In the genomic region with DNA sequence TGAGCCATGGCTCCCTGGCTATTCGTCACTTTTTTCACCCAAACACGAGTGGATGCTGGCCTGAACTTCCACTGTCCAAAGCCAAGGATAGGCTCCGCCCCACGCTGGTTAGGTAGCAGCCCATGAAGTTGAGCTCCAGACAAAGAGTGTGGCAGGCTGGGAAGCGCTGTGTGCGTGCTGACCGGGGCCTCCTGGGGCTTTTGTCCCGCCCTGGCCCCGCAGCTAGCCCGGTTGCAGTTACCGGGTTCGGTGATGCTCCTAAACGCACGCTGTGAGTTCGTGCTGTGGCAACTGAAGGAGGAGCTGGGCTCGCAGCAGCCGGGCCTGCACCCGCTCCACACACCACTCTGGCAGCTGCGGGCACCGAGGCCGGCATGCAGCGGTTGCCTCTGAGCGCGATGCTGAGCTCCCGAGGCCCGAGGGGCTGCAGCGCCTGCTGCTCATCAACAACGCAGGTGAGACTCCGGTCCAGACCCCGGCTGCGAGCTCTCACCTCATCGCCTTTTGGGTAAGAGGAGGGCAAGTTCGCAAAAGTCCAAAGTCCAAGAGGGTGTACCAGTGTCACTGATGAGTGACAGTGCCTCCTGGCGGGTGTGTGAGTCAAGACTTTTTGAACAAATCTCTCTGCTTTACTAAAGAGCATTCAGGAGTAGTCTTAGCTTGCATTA, we compare ENCODE assay signal across 8 mouse cellular contexts. TPM values are rescaled to one million over a fixed set of nuclear protein-coding genes. Genes with fewer than 3 reads are reported as not detected.
DNase-seq lines count a peak whose midpoint lies in the region; TF ChIP-seq lines count a peak whose summit lies in the region.

No protein-coding gene starts in this region.

- H3K27ac ChIP-seq in olfactory bulb, adult 2 months (ENCODE audit: insufficient read depth, low read depth, low read length): no peak overlapping the region

- WGBS in lung, adult 2 months: 5% methylated on average over 34 of the region's 34 CpGs
- 5% methylated on average over 34 of the region's 34 CpGs for WGBS in olfactory bulb, adult 2 months

- H3K4me1 ChIP-seq in lung, adult 2 months (ENCODE audit: control insufficient read depth, insufficient read depth, low read length): peaks cover 5% of the 10 kb centered on the region; the same call in 1 of the 2 replicates
- peaks cover 8% of the 10 kb centered on the region for H3K4me1 ChIP-seq in olfactory bulb, adult 2 months (ENCODE audit: control insufficient read depth, insufficient read depth, low read length)

- TF ChIP-seq CTCF in lung, adult 2 months (IDR thresholded peaks at IDR 0.05; ENCODE audit: insufficient read depth, low read length): peak; percentile 47
- TF ChIP-seq CTCF in olfactory bulb, adult 2 months (IDR thresholded peaks at IDR 0.05; ENCODE audit: insufficient read depth, low read depth, low read length): no peak

- H3K4me3 ChIP-seq in lung, adult 2 months (replicated peaks; ENCODE audit: extremely low read depth, low read depth, low read length): peak overlapping the region; percentile 49
- H3K4me3 ChIP-seq in olfactory bulb, adult 2 months (ENCODE audit: insufficient read depth, low read depth, low read length): peak overlapping the region; percentile 26

- TF ChIP-seq POLR2A in lung, adult 2 months (IDR thresholded peaks at IDR 0.05; ENCODE audit: borderline replicate concordance, extremely low read depth, low read depth, low read length): no peak
- TF ChIP-seq POLR2A in olfactory bulb, adult 2 months (IDR thresholded peaks at IDR 0.05; ENCODE audit: insufficient read depth, low read depth, low read length): no peak

- DNase-seq in ovary, postnatal 10 days (ENCODE audit: low spot score): peak; percentile 11
- no peak for DNase-seq in ovary, adult 18-20 months (ENCODE audit: low spot score)
- peak; percentile 83 for DNase-seq in embryo, embryonic 10 days (ENCODE audit: low spot score)
- peak; percentile 41 to 50 for DNase-seq in heart, adult 9 months (ENCODE audit: low spot score in 2 of 2)
- DNase-seq in kidney, adult 18-20 months: peak; percentile 75
- peak; percentile 35 for DNase-seq in lung, adult 2 months
- DNase-seq in frontal cortex, postnatal 14 days (ENCODE audit: low spot score in 2 of 2): no peak

RNA-seq across cellular contexts. Expression of a gene that starts 17.4 kb away (rescaled TPM):
- 33.2 and 33.6 TPM in 2 replicates for polyA plus RNA-seq in lung, adult 2 months (2012; rRNA removed)
- not detected in 2 replicates for polyA plus RNA-seq in olfactory bulb, adult 2 months (2012; ENCODE audit: insufficient read depth, insufficient read length, low replicate concordance, missing spikeins)

RNA-seq across cellular contexts. Expression of a gene that starts 32.2 kb away (rescaled TPM):
- polyA plus RNA-seq in lung, adult 2 months (2012; rRNA removed): not detected in 2 replicates
- not detected in 2 replicates for polyA plus RNA-seq in olfactory bulb, adult 2 months (2012; ENCODE audit: insufficient read depth, insufficient read length, low replicate concordance, missing spikeins)

Comparison
In these comparisons a context has a peak if more than half of its experiments do, and no peak if none do; other contexts are left out.
1. DNase-seq: peak in ovary, postnatal 10 days (single experiment), embryo, embryonic 10 days (single experiment), heart, adult 9 months (2 of 2), kidney, adult 18-20 months (single experiment) and lung, adult 2 months (single experiment); none in ovary, adult 18-20 months (single experiment) and frontal cortex, postnatal 14 days (0 of 2).
2. RNA of a gene that starts 17.4 kb away (polyA plus RNA-seq): 33.2 to 33.6 TPM in lung, adult 2 months; not detected in olfactory bulb, adult 2 months; every median in the first group is over 10 times any median in the second.